Mouse (Mus musculus): ENCODE measurements at regions not wholly inside any gene's neighbourhood (a gene's known extent, or its start where the extent isn't known, plus 50 kb on each side); places are given as distances from the start of the nearest gene placed in this dataset.
A peak's percentile ranks its signal among the peaks of the same experiment; 100 is the strongest.

GRCm38 (mm10) chr1:151045334-151045733 is 52.1 kb upstream of the Hmcn1 start:
- DNase-seq = no peak

- DNase-seq = no peak
Observed at GRCm38 (mm10) chr1:151046626-151047025, 53.4 kb upstream of the Hmcn1 start.

GRCm38 (mm10) chr1:151049726-151050506 is 56.7 kb upstream of the Hmcn1 start:
- DNase-seq = no peak

- no peak for DNase-seq
Observed at GRCm38 (mm10) chr1:151050507-151050816, 57.2 kb upstream of the Hmcn1 start.

DNA sequence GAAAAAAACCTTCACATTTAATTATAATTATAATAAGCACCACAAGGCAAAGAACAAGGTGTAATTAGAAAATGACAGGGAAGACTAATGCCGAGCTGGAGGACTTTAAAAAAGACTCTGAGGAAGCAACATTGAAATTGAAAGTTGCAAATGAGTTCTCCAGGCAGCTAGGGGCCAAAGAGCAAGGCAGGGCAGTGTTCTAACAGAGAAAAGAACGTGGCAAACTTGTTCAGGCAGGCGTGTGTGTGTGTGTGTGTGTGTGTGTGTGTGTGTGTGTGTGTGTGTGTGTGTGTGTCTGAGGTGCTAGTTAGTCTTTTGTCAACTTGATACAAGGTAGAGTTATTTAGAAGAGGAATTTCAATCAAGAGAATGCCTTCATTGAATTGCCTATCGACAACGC is 60.0 kb upstream of the Hmcn1 start:
- peak in 1 of 2 experiments; percentile 34 for DNase-seq

- no peak for DNase-seq
Observed at GRCm38 (mm10) chr1:151055396-151055795, 62.2 kb upstream of the Hmcn1 start.

- peak in 1 of 2 experiments; percentile 61 for DNase-seq
Observed at GRCm38 (mm10) chr1:151059546-151060136, 66.4 kb upstream of the Hmcn1 start.

GRCm38 (mm10) chr1:151065090-151065567 is 71.9 kb upstream of the Hmcn1 start:
- no peak for DNase-seq

GRCm38 (mm10) chr1:151066379-151067128 is 73.3 kb upstream of the Hmcn1 start:
- peak; percentile 67 to 80 for DNase-seq

GRCm38 (mm10) chr1:151074508-151075314 is 81.5 kb upstream of the Hmcn1 start:
- no peak for DNase-seq

GRCm38 (mm10) chr1:151075541-151075940 is 82.3 kb upstream of the Hmcn1 start:
- no peak for DNase-seq

DNA sequence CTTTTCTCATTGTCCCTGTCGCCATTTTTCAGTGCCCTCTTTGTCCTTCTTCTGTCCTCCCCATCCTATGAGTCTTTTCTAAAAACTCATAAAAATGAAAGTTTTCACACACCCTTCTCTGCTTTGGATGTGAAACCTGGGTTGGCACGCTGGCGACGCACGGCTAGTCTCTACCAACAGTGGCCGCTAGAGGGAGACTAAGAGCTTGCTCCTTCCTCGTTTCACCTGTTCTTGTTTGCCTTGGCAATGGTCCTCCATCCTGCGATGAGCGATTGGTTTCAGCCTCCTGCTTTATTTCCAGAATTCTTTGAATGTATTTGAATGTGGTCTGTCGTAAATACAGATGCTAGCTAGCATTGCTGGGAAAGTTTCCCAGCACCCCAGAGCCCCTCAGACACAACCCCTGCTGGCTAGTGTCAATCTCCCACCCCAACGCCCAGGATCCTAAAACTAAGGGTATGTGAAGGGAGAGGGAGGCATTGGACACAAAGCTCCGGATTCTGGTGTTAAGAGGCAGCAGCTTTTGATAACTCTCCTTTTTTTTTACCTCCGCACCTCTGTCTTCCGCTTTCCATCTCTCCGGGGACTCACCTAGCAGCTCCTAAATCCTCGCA is 85.8 kb upstream of the Hmcn1 start:
- DNase-seq = peak; percentile 83 to 92

GRCm38 (mm10) chr1:151079614-151080360 is 86.6 kb upstream of the Hmcn1 start:
- DNase-seq = peak in 1 of 2 experiments; percentile 25

DNA sequence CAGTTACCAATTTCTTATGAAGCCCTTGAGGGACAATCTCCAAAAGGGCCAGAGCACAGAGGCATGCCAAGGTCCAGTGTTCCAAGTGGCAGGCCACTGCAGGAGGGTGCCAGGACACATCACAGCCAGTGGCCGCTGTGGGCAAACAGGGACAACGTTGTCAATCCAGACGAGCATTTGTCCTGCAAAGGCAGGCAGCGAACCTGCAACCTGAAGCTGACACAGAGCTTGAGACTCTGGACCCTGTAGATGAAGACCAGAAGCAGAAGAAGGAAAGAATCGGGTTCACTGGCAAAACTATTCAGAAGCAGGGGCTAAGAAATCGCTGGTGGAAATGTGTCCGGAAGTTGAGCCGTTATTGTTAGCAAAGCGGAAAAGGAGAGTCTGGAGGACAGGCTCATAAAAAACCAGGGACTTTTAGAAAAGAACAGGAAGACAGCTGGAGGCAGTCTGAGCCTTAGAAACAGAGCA is 87.3 kb upstream of the Hmcn1 start:
- DNase-seq = peak; percentile 53 to 56

GRCm38 (mm10) chr1:151082510-151083033 is 89.3 kb upstream of the Hmcn1 start:
- DNase-seq = no peak

- no peak for DNase-seq
Observed at GRCm38 (mm10) chr1:151083806-151084205, 90.6 kb upstream of the Hmcn1 start.

DNA sequence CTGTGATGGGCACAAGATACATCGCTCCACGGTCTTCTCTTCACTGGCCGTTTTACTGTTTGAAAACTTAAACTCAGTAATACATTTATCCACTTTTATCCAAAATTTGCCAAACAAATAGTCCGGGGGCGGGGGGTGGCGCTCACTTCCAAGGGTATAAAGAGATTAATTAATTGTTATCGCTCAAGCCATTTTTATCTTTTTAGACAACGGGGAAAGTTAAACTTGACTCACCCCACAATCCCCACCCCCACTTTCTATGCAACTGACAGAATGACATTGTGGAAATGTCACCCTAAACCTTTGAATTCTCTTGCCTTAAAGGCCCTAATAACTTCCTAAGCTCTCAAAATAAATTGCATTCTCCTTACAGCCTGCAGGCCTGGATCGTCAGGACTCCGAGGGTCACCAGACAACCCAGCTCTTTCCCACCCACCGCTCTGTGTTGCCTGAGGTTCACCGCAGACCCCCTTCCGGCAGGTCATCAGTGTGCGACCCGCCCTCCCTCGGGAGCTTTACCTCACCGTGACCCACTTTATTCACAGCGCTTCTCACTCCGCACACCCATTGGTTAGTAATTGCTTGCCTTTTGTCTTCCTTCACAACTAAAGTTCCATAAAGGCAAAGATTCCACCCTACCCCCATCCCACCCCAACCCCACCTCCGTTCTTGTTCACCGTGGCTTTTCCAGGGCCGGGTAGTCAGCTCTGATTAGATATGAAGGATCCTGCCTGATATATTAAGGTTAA is 93.0 kb upstream of the Hmcn1 start:
- DNase-seq = no peak

DNA sequence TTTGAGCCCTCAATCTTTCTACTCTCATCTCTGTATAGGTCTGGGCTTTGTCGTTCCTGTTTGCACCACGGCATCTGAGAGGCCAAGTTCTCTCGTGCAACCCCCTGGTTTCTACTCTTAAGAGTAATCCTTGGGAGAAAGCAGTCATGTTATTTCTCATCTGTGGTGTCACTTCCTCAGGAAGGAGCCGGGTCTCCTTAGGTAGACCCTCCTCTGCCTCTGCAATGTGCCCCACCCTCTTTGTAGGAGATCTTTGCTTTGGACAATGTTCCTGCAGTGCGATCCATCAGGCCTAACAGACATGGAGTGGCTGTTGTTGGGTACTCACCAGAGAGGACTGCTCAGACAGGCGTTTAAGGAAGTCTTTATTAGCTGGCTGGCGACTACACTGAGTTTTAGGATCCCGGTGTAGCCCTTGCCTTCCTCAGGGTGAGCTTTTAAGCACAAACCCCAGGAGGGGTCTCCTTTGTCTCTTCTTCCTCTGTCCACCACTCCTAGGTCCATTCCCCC is 94.0 kb upstream of the Hmcn1 start:
- DNase-seq = no peak

DNA sequence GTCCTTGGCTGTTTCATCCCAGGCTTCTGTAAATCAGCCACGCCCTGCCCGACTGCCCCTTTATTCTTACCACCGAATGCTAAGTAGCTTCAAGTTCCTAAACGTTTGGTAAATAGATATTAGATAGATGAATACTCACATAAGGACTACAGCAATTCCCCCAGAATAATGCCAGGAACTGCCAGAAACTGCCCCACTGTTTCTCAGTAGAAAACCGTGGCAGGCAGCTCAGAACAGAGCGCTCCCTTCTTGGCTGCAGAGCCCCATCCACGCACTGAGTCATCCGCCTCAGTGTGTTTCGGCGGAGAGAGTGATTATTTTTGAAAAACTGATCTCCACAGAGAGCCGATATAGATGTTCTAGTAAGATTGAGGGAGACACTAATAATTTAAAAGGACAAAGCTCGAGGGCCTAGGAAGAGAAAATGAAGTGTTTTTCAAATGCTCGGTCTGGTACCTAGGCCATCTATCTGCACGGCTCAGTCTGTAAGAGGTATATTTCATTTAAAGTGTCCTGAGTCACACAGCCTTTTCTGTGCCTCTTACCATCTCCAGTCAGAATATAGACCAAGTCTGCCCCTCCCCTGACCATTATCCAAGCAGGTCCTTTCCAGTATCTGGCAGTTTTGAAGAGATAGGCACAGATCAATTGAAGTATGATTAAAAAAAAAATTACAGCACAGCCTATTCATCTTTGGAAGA is 94.4 kb upstream of the Gm47985 start:
- no peak for DNase-seq

Measured in kidney, adult 8-10 months (tissue).